Mouse (Mus musculus) gastrocnemius, adult 8-10 months (tissue): ENCODE results near the gene Ccdc115. TPM values are rescaled to one million over a fixed set of nuclear protein-coding genes. Genes with fewer than 3 reads are reported as not detected.
A peak's percentile ranks its signal among the peaks of the same experiment; 100 is the strongest.
"Not testable (repeated sequence)": the region's sequence is repeated elsewhere in the genome, so short reads cannot be mapped to it uniquely, and the experiment has no call there.

Source experiments
- DNase-seq, 2 experiments: peaks; one replicate each; pipeline ENCODE4 v3.0.0; 2022; ENCODE audit warnings: low spot score in 2 of 2
- total RNA-seq, 4 experiments: library from RNA; stranded (reverse); gene quantifications; 2 replicates each; pipeline ENCODE4 v1.2.4; 2022

Gene Ccdc115
- total RNA-seq, 4 experiments from 2014 or later, result 10.7 to 14.9 (median 13.7) TPM

- DNase-seq, result no peak
Observed at GRCm38 (mm10) chr1:34438381-34439051, 956 bp downstream of the Ccdc115 start.

DNA sequence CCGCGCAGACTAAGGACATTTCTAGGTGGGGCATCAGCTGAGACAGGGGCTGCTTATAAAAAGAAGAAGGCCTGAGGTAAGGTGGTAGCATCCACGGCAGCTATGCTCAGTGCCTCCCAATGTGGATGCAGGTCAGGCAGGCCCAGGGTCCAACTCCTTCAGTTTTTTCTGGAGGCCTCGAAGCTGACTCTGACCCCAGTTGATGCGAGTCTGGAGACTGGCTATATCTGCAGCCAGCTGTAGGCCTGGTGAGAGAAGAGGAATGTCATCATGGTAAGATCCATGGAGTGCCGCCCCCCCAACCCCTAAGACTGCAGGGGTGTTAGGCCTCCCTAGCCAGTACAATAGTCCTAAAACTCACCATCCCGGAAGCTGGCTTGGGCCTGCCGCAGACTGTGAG is 2.1 kb downstream of the Ccdc115 start:
- DNase-seq, result not testable (repeated sequence)

DNA sequence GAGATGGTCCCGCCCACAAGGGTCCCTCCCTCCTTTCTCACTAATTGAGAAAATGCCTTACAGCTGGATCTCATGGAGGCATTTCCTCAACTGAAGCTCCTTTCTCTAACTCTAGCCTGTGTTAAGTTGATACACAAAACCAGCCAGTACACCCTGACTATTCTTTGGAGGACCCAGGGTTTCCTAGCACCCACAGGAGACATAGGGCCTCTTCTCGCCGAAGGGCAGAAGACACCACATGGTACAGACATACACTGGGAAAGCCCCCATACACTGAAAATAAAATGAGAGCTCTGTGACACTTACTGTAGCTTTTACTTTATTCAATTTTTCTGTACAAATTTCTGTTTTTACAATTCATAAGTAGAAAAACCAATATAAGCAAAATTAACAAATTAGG is 3.1 kb downstream of the Ccdc115 start:
- DNase-seq, result no peak

DNA sequence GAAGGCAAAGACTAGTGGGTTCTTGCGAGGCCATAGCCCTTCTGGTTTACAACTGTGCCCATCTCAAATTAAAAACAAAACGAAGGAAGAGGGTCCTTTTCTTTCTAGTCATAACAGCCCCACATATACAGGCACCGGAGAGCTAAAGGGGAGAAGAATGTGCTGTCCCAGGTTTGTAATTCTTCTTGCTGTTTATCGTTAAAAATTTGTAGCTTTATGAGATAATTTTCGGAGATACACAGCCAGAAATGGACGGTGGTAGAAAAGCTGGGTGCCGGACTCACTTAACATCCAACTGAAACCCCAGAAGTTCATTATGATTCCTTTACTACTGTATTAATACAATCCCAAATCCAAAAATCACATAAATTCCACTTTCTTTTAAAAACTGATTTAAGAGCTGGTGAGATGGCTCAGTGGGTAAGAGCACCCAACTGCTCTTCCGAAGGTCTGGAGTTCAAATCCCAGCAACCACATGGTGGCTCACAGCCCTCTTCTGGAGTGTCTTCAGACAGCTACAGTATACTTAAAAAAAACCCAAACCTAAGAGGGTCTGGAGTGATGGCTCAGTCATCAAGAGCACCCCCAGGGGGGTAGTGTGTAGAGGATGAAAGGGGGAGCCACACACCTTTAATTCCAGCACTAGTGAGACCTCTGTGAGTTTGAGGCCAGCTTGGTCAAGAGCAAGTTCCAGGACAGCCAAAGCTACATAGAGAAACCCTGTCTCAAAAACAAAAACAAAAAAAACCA is 3.9 kb downstream of the Ccdc115 start:
- DNase-seq, result no peak

DNA sequence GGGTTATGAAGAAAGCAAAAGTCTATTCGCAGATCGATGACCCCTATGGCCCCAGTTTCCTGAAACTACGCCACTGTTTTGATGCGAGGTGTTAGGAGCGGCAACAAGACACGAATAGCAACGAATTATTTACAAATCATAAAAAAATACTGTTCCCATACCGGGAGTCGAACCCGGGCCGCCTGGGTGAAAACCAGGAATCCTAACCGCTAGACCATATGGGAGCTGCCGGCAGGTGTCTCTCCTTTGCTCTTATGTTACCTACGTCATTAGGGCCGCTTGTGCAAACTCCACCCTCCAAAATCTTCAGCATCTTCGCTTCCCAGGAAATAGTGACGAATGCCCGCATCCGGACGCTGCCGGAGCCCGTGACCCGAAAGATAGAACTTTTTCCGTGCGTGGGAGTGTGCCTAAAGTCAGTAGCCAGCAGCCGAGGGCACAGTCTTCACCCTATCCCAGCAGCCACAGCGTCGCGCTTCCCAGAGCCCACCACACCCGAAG is 4.8 kb downstream of the Ccdc115 start:
- peak; percentile 77 to 78 for DNase-seq

DNA sequence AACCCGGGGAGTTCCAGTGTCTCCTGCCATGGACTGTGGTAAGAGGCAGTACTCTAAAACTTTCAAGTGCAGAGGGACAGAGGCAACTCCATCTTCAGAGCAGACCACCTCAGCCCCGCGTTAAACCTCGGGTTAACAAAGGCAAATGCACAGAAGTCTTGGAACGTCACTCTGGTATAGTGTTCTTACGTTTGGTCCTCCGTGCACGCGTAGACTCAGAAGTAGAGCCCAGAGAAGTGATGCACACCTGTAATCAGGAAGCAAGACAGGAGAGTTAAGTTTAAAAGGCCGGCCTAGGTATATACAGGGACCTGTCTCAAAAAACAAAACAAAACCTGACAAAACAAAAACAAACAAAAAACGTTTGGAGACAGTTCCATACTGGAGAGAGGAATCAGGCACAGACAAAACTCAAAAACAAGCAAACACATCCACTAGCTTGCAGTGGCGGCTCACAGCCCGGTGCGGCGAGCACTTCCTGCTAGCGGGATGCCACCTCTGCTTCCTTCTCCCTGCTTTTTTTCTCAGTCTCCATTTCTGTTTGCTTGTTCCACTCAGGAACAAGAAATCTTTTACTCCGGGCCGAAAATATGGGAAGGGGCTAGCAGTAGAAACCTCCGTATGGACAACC is 5.5 kb downstream of the Ccdc115 start:
- DNase-seq, result no peak

- no peak for DNase-seq
Observed at GRCm38 (mm10) chr1:34432776-34433481, 6.5 kb downstream of the Ccdc115 start.

DNA sequence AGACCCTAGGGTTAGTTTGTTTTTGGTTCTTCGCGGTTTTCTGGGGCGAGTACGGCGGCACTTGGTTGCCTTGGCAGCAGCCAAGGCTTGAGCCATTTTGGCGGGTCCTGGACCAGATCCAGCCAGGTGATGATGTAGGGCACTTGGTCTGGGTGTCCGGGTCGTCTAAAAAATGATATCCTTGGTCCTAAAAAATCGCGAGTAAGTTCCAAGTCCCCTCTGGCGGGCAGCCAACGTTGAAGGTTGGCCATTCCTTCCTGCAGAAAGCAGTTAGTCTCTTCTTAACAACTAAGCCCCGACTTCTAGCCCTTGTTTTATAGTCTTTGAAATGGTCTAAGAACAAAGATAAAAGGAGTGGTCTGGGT is 7.1 kb downstream of the Ccdc115 start:
- DNase-seq, result peak in 1 of 2 experiments; percentile 20

GRCm38 (mm10) chr1:34431431-34431830 is 8.0 kb downstream of the Ccdc115 start:
- DNase-seq, result no peak

- no peak for DNase-seq
Observed at GRCm38 (mm10) chr1:34430981-34431380, 8.5 kb downstream of the Ccdc115 start.

DNA sequence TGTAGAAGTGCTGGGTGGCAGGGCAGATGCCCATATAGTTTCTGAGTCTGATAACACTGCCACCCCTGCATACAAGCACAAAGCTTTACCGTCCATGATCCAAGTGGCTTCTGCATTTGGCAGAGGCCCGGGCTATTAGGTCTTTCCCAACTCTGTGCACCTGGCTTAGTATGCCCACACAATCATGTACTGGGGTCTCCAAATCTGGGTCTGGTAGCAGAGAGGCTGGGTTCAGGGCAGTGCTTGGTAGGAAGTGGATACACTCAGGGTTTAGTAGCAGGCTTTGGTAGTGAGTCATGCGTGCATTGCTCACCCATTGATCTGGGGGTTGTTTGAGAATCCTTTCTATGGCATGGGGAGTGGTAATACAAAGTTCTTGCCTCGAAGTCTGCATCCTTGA is 10.2 kb downstream of the Ccdc115 start:
- no peak for DNase-seq

DNA sequence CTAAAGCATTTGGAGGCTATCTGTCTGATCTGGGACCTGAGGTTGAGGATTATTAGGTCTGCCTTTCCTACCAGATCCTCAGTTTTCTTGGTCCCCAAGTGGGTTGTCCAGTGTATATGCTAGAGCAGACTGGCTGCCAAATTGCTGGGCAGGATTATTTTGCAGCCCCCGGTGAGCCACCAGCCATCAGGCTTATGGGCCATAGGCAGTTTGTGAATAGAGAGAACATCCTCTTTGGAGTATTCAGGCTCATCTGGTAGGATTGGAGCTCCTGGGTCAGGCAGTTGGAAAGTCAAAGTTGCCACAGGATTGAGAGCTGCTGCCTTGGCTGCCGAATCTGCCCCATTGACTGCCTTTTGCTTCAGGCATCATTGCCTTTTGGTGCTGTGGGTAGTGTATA is 11.0 kb downstream of the Ccdc115 start:
- DNase-seq, result no peak

DNA sequence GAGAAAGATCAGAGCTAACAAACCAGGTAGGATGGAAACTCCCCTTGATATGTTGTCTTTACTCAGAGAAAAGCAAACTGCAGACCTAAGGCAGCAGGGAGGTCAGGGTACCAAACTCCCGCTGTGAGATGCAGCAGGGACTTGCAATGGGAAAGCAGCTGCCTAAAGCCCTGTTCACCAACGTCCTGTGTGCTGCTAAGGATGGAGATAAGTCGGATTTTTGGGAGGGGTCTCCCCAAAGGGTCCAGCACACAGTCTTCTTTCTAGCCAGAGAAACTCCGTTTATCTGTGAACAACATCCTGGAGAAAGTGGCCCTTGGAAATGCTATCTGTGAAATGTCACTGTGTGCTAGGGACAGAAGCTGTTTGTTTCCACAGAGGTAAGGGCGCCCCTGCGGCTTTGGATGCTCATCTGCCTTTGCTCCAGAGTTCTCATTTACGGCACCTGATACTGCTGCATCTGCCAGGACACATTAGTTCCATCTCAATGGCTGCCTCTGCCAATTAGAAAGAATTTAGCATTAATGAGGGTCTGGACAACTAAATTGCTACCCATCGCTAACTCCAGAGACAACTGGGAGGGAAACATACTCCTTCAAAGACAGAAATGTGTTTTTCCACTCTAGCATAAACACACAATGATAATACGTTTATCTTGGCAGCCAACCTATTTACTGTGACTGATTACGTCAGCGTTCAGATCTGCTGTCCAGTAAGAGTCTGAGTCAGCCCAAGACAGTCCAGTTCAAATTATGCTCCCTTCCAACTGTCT is 40.1 kb downstream of the Ccdc115 start:
- DNase-seq, result no peak

- DNase-seq, result no peak
Observed at GRCm38 (mm10) chr1:34396321-34396720, 43.2 kb downstream of the Ccdc115 start.

DNA sequence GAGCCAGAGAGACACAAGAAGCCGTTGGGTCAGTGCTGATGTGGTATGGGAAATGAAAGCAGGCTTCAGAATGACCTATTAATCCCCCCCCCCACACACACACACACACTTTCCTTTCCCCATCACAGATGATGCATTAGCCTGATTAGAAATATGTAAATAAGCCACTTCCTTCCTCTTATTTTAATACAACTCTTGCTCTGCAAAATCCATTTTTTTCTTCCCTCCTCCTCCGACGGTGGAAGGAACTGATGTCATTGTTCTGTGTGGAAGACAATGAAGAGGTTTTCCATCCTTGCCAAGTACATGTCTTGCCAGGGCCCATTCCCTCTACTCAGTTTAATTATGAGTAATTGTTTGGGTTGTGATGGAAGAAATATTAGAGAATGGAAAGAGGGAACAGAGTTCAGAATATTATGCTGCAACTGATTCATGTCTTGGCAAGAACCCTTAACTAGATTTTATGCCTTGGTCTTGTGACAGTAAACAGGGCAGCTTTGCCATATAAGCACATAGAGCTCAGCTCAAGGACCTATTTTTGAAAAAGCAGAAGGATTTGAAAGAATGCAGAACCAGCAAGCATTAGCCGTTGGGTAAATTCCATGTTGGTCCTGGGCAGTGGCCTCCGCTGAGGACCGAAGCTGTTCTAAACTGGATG is 50.1 kb downstream of the Ccdc115 start:
- no peak for DNase-seq

DNA sequence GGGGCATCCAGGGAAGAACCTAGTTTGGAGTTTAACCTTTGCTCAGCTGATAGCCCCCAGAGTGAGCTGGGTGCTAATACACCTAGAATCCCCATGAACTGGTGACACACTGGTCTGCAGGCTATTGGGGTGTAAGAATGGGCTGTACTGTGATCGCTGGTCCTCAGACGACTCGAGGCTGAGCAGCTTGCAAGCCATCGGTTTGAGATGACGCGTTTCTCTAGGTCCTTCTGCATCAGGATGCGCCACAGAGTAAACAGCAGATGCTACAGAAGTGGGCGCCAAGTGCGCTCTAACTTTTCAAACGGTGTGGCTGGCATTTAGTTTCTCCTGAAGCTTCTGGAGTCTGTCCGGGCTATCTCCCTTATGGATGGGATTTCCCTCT is 50.6 kb downstream of the Ccdc115 start:
- DNase-seq, result no peak

DNA sequence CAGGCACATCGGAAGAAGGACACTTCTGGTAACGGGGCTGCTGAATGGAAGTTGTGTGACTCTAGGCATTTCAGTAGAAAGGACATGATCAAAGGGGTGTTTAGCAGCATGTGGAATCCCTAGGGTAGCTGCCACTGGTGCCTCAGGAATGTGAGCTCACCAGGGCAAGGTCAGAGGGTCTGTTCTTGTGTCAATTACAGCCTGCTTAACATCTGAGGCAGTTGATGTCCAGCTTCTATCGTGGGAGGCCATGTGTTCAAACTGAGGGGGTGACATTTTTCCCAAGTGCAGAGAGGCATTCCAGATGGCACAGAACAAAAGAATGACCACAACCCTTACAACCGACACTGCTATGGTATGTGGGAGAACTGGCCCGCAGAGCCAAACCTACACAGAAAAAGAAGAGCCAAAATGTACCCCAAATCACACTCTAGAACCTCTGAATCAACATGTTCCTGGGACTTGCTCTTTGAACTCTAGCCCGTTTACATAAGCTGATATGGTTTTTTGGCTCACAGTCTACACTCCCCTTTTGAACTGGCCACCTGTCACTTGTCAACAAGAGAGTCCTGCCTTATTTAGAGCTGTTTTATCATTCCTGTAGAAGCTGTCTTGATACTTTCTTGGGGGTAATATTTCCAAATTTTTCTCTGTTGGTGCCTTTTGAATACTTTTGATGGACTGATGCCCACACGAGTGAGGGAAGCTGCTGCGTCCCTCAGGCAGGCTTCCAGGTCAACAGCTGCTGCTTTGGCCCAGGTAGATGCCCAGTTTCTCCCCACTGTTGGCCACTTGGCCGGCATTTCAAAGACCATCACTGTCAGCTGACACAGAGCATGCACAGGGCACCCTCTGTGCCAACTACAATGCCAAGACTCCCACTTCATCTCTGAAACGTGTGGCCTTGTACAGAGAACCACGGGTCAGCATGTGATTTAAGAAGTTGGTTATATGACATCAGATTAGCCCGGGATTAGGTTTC is 51.8 kb downstream of the Ccdc115 start:
- no peak for DNase-seq
